Mouse (Mus musculus) urinary bladder, postnatal 10 days (tissue): Measurements from ENCODE around the gene Kif21b.

Experiments used
- DNase-seq: peaks from one replicate; pipeline ENCODE4 v3.0.0; 2022; ENCODE audit warnings: low spot score

Gene Kif21b

DNA sequence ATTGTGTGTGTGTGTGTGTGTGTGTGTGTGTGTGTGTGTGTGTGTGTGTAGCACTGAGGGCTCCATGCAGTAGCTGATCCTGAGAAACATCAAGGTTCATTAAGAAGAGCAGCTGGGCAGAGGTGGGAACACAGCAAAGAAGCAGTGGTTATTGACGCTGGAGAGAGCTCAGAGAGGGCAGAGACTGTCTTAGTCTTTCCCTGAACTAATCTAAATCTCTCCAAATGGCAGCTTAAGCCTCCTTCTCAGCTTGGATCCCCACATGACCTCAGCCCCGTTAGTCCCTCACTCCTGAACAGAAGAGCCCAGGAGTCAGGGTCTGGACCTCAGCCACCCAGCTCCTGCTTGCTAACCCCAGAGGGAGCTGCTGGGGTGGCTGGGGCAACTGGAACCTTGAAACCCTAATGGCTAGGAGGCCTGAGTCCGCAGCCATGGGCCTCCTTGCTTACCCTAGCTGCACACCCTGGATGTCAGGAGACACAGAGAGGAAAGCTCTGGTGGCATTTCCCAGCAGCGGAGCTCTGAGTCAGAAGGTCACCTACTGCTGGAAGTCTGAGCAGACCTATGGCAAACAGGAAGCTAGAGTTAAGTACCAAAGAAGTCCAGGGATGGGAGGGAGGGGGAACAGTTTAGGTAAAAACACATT is 2.1 kb upstream of the Kif21b start:
- DNase-seq = no peak

DNA sequence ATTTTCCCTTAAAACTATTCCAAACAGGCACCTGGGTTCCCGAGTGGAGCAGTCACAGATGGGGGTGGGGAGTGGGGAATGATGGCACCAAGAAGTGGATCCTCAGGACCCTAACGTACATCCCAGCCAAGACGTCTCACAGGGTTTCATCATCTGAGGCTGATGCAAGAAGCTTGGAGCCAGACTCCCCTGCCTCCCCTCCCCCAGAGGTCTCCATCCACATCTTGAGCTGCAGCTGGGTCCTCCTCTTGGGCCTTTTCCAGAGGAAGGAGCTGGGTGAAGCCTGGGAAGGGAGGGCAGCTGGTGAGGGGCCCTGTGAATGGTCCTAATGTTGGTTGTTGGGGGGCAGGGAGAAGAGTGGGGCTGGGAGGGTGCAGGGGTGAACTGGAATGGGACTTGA is 1.1 kb upstream of the Kif21b start:
- no peak for DNase-seq

DNA sequence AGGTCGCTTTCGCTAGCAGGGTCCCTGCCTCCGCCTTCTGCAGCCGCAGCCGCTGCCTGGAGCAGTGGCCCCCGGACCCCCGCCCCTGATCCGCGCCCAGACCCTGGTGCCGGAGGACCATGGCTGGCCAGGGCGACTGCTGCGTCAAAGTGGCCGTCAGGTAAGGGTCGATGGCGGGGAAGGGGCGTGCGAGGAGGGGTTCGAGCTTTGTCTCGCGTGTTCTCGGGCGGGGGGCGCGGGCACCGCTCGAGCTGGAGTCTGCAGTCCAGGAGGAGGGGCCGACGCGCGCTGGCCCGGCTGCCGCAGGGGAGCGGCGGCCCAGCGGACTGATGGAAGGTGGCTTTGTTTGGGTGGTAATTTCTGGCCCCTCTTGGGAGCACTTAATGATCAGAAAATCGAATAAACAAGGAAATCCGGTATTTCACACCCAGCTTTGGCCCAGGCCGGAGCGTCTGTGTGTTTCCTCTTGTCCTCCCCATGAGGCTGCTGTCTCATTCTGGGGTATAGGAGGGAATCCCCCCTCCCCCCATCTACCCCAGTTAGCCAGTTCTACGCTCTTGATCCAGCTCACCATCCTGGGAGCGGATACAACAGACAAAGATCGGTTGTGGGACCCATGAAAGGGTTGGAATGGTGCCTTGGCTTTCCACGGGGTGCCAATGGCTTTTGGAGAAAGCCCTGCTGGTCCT is 558 bp downstream of the Kif21b start:
- DNase-seq = no peak

- no peak for DNase-seq
Measured at GRCm38 (mm10) chr1:136132386-136133201, 1.4 kb downstream of the Kif21b start.

- DNase-seq = no peak
Measured at GRCm38 (mm10) chr1:136133570-136134240, 2.5 kb downstream of the Kif21b start.

GRCm38 (mm10) chr1:136134547-136134946 is 3.4 kb downstream of the Kif21b start:
- no peak for DNase-seq

DNA sequence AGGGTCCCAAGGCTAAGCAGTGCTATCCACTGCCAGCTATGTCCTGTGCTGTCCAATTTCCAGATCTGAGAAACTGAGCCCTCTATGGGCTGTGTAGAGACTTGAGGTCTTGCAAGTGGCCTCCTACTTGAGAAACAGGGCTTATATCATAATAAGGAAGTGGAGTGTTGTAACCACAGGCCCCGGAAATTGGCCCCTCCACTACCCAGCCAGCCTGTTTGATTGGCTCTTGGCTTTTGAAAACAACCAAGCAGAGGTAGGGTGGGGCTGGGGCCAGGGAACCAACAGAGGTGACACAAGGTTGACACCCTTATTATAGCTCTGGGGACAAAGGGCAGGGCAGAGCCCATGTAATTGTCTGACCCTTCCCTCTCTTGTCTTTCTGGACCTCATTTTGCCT is 3.9 kb downstream of the Kif21b start:
- DNase-seq = no peak

DNA sequence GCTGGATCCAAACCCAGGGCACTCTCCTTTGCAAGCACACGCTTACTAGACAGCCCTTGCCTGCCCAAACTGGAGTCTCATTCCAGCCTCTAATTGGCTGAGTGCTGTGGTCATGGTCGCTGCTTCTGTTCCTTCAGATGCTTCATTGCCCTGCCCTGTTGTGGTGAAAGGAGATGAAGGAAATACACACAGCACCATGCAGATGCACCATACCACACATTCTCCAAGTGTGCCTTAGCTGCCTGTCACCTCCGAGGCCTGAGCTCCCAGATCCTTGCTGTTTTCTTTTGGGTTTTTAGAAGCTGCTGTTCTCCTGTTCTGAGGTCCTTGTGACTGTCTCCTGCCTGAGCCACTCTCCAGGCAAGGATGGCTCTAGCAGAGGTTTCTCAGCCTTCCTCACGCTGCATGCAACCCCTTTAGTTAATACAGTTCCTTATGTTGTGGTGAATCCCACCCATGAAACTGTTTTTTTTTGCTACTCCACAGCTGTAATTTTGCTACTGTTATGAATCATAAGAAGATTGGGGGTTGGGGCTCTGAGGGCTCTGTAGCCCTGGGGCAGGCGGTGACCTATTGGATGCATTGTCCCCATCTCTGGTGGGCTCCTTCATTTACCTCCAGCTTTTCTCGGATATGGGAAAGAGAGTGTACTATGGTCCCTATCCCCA is 4.7 kb downstream of the Kif21b start:
- DNase-seq = no peak

DNA sequence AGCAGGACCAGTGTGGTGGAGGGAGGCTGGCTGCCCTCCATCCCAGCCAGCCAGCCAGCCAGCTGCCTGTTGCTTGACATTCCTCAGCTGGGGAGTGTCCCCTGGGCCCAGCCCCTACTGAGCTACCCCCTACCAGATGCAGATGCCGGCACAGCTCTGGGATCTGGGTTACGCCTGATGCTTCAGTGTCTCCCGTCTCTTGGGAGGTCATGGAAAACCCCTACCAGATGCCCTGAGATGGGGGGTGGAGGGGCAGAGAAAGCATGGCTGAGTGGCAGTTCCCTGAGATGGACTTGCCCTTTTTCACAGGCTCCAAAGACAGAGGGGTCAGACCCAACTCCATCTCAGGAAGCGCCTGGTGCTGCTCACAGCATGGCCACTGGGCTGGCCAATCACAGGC is 5.4 kb downstream of the Kif21b start:
- DNase-seq = no peak

- no peak for DNase-seq
Measured at GRCm38 (mm10) chr1:136137071-136137531, 5.9 kb downstream of the Kif21b start.

DNA sequence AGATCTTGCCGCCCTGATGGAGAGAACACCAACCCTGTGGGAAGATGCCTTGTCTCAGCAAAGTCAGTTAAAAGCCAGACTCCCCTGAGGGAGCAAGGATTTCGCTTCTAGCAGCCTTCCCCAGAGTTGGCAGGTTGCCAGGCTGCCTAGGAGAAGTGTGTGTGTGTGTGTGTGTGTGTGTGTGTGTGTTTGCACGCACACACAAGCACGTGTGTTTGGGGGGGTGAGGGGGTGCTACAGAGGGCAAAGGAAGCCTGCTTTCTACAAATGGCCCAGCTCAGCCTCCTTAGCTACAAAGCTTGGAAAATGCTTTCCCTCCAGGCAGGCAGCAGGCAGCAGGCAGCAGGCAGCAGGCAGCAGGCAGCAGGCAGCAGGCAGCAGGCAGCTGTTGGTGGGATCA is 6.4 kb downstream of the Kif21b start:
- DNase-seq = no peak

GRCm38 (mm10) chr1:136138191-136138830 is 7.1 kb downstream of the Kif21b start:
- no peak for DNase-seq

- no peak for DNase-seq
Measured at GRCm38 (mm10) chr1:136139990-136140640, 8.9 kb downstream of the Kif21b start.

DNA sequence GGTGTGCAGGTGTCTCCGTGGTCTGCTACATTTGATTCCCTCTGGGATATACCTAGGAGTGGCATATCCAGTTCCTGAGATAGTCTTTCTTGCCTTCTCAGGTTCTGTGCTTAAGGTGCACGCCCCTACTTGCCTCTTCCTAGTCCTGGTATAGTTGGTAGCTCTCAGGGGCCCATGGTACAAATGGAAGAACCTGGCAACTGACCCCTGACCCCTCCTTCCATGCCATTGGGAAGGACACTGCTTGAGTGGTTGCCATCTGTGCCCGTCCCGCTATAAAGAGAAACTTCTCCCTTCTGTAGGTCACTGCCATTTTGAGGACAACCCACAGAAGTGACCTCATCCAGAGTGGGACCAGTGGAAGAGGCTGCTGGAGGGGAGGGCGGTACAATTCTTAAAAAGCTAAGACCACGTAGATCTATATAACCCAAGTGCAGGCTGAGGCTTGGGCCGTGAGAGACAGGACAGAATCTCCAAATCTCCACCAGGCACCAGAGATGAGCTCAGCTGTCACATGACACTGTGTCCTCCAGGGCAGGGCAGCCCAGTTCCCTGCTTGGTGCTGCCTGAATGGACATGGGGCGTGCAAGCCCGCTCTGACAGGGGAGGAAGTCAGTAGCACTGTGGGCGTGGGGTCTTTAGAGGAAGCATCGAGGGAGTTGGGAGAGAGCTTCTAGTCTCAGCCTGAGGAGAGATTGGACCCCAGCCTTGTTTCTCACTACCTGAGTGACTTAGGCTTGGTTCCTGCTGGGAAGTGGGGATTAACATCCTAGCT is 10.2 kb downstream of the Kif21b start:
- DNase-seq = no peak

- DNase-seq = no peak
Measured at GRCm38 (mm10) chr1:136142336-136142735, 11.1 kb downstream of the Kif21b start.

GRCm38 (mm10) chr1:136143514-136143913 is 12.3 kb downstream of the Kif21b start:
- no peak for DNase-seq

GRCm38 (mm10) chr1:136149702-136150101 is 18.5 kb downstream of the Kif21b start:
- DNase-seq = no peak

GRCm38 (mm10) chr1:136151371-136151770 is 20.2 kb downstream of the Kif21b start:
- DNase-seq = no peak

GRCm38 (mm10) chr1:136156304-136156703 is 25.1 kb downstream of the Kif21b start:
- DNase-seq = no peak

DNA sequence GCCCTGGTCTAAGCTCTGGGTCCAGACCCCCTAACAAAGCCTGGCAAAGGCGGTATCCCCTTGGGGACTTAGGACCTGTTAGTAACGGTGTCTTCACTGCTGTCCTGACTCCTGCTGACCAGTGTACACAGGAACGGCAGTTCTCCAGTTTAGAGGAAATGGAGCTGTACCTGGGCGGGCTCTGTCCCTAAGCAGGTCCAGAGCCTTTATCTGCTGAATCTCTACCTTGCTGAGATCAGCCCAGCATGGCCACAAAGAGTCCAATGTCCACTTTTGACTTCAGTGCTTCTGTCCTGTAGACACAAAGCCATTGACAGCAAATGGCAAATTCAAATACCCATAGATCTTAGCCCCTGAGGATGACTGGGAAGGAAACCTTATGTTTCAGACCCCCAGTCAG is 25.8 kb downstream of the Kif21b start:
- no peak for DNase-seq
